Mouse (Mus musculus): ENCODE measurements around the gene Syngr2. TPM values are rescaled to one million over a fixed set of nuclear protein-coding genes. Genes with fewer than 3 reads are reported as not detected.

Syngr2 gene
- polyA plus RNA-seq, 1 experiment from 2014 or later = 15.0 TPM

GRCm38 (mm10) chr11:117819095-117819494, 9.6 kb downstream of the Syngr2 start:
- ATAC-seq = no peak

GRCm38 (mm10) chr11:117820173-117820572, 10.7 kb downstream of the Syngr2 start:
- Histone ChIP-seq H3K4me2 (replicated peaks) (no peak overlapping the region), H3K27ac (no peak overlapping the region), H3K4me1 (replicated peaks) (peaks cover 16% of the 10 kb centered on the region), H3K27me3 (no peaks in the 10 kb centered on the region), H3K36me3 (peaks cover 35% of the 10 kb centered on the region), H3K9ac (replicated peaks) (no peak overlapping the region), H3K9me3 (no peaks in the 10 kb centered on the region), H3K4me3 (replicated peaks) (no peak overlapping the region)
- 94% methylated on average over 7 of the region's 7 CpGs for WGBS
- no peak for ATAC-seq

More at GRCm38 (mm10) chr11:117819095-117819494, 9.6 kb downstream of the Syngr2 start:
- no peak overlapping the region for H3K9ac ChIP-seq (replicated peaks)
- no peak overlapping the region for H3K4me2 ChIP-seq (replicated peaks)
- no peak overlapping the region for H3K27ac ChIP-seq
- peaks cover 36% of the 10 kb centered on the region for H3K36me3 ChIP-seq
- no peaks in the 10 kb centered on the region for H3K9me3 ChIP-seq
- H3K4me3 ChIP-seq (replicated peaks) = no peak overlapping the region
- peaks cover 7% of the 10 kb centered on the region for H3K4me1 ChIP-seq (replicated peaks)
- 64% methylated on average over 8 of the region's 8 CpGs for WGBS
- no peaks in the 10 kb centered on the region for H3K27me3 ChIP-seq

- Histone ChIP-seq H3K4me2 (replicated peaks) (no peak overlapping the region), H3K4me3 (replicated peaks) (no peak overlapping the region), H3K27ac (no peak overlapping the region; the same call in 1 of the 2 replicates), H3K9ac (replicated peaks) (no peak overlapping the region), H3K27me3 (no peaks in the 10 kb centered on the region), H3K9me3 (no peaks in the 10 kb centered on the region), H3K4me1 (replicated peaks) (peaks cover 33% of the 10 kb centered on the region), H3K36me3 (peaks cover 24% of the 10 kb centered on the region; the same call in 1 of the 2 replicates)
- WGBS = 88% methylated on average over 9 of the region's 9 CpGs
- ATAC-seq = no peak
Measured at GRCm38 (mm10) chr11:117821868-117822267, 12.4 kb downstream of the Syngr2 start.

GRCm38 (mm10) chr11:117822728-117823241, 13.3 kb downstream of the Syngr2 start:
- no peak overlapping the region for H3K4me2 ChIP-seq (replicated peaks)
- 0 out of 2 replicates have a peak, but pooled peaks cover 21% of the 10 kb centered on the region for H3K36me3 ChIP-seq
- H3K9me3 ChIP-seq = no peaks in the 10 kb centered on the region
- ATAC-seq = no peak
- H3K4me1 ChIP-seq (replicated peaks) = peaks cover 40% of the 10 kb centered on the region
- no peak overlapping the region for H3K4me3 ChIP-seq (replicated peaks)
- H3K9ac ChIP-seq (replicated peaks) = 0 out of 2 replicates have a peak overlapping the region, but pooled peaks have one; percentile 16
- WGBS = 88% methylated on average over 7 of the region's 7 CpGs
- H3K27ac ChIP-seq = no peak overlapping the region
- no peaks in the 10 kb centered on the region for H3K27me3 ChIP-seq

- no peaks in the 10 kb centered on the region for H3K9me3 ChIP-seq
- 92% methylated on average over 6 of the region's 6 CpGs for WGBS
- no peak for ATAC-seq
- no peaks in the 10 kb centered on the region for H3K27me3 ChIP-seq
- no peak overlapping the region for H3K4me3 ChIP-seq (replicated peaks)
- peaks cover 46% of the 10 kb centered on the region for H3K4me1 ChIP-seq (replicated peaks)
- H3K4me2 ChIP-seq (replicated peaks) = no peak overlapping the region
- H3K27ac ChIP-seq = no peak overlapping the region
- H3K36me3 ChIP-seq = 0 out of 2 replicates have a peak, but pooled peaks cover 16% of the 10 kb centered on the region
- H3K9ac ChIP-seq (replicated peaks) = no peak overlapping the region
Measured at GRCm38 (mm10) chr11:117823411-117823810, 13.9 kb downstream of the Syngr2 start.

- Histone ChIP-seq H3K36me3 (0 out of 2 replicates have a peak, but pooled peaks cover 13% of the 10 kb centered on the region), H3K4me1 (replicated peaks) (peaks cover 51% of the 10 kb centered on the region), H3K9me3 (no peaks in the 10 kb centered on the region), H3K9ac (replicated peaks) (peak overlapping the region; percentile 17; the same call in 1 of the 2 replicates), H3K4me3 (replicated peaks) (peak overlapping the region; percentile 47), H3K27ac (no peak overlapping the region), H3K4me2 (replicated peaks) (peak overlapping the region; percentile 84), H3K27me3 (no peaks in the 10 kb centered on the region)
- WGBS = 24% methylated on average over 23 of the region's 23 CpGs
- peak; percentile 84 for ATAC-seq
Measured at GRCm38 (mm10) chr11:117824060-117824969, 14.8 kb downstream of the Syngr2 start.

GRCm38 (mm10) chr11:117825333-117826101, 16.0 kb downstream of the Syngr2 start, which contains the start of the genes Afmid and Tk1:
Gene Afmid, plus strand, starts transcription at chr11:117825924.
Gene Tk1, minus strand, starts transcription at chr11:117826092.
- Histone ChIP-seq H3K9me3 (no peaks in the 10 kb centered on the region), H3K4me2 (replicated peaks) (peak within 1 kb of the TSS; percentile 84), H3K4me3 (replicated peaks) (peak within 1 kb of the TSS; percentile 47), H3K4me1 (replicated peaks) (peaks cover 51% of the 10 kb centered on the region), H3K9ac (replicated peaks) (peak within 1 kb of the TSS; percentile 71), H3K27me3 (no peaks in the 10 kb centered on the region), H3K27ac (peak within 1 kb of the TSS; percentile 74), H3K36me3 (0 out of 2 replicates have a peak, but pooled peaks cover 13% of the 10 kb centered on the region)
- peak; percentile 59 for ATAC-seq
- WGBS = under 1% methylated on average over 34 of the region's 34 CpGs

GRCm38 (mm10) chr11:117826164-117826563, 16.7 kb downstream of the Syngr2 start:
- peak overlapping the region; percentile 84 for H3K4me2 ChIP-seq (replicated peaks)
- H3K27ac ChIP-seq = peak overlapping the region; percentile 74
- 13% methylated on average over 5 of the region's 5 CpGs for WGBS
- no peaks in the 10 kb centered on the region for H3K27me3 ChIP-seq
- no peak for ATAC-seq
- H3K36me3 ChIP-seq = 0 out of 2 replicates have a peak, but pooled peaks cover 13% of the 10 kb centered on the region
- H3K9me3 ChIP-seq = no peaks in the 10 kb centered on the region
- peak overlapping the region; percentile 71 for H3K9ac ChIP-seq (replicated peaks)
- H3K4me3 ChIP-seq (replicated peaks) = peak overlapping the region; percentile 47
- H3K4me1 ChIP-seq (replicated peaks) = peaks cover 51% of the 10 kb centered on the region

- Histone ChIP-seq H3K27ac (no peak overlapping the region), H3K9me3 (no peaks in the 10 kb centered on the region), H3K4me2 (replicated peaks) (no peak overlapping the region), H3K4me1 (replicated peaks) (peaks cover 54% of the 10 kb centered on the region), H3K36me3 (0 out of 2 replicates have a peak, but pooled peaks cover 9% of the 10 kb centered on the region), H3K27me3 (no peaks in the 10 kb centered on the region), H3K9ac (replicated peaks) (no peak overlapping the region), H3K4me3 (replicated peaks) (no peak overlapping the region)
- ATAC-seq = no peak
- WGBS = 77% methylated on average over 8 of the region's 8 CpGs
Measured at GRCm38 (mm10) chr11:117826916-117827315, 17.4 kb downstream of the Syngr2 start.

GRCm38 (mm10) chr11:117827386-117827785, 17.9 kb downstream of the Syngr2 start:
- Histone ChIP-seq H3K36me3 (0 out of 2 replicates have a peak, but pooled peaks cover 6% of the 10 kb centered on the region), H3K4me3 (replicated peaks) (no peak overlapping the region), H3K9me3 (no peaks in the 10 kb centered on the region), H3K4me2 (replicated peaks) (no peak overlapping the region), H3K27ac (no peak overlapping the region), H3K27me3 (no peaks in the 10 kb centered on the region), H3K9ac (replicated peaks) (no peak overlapping the region), H3K4me1 (replicated peaks) (peaks cover 59% of the 10 kb centered on the region)
- 81% methylated on average over 3 of the region's 3 CpGs for WGBS
- ATAC-seq = no peak

GRCm38 (mm10) chr11:117828149-117828887, 18.9 kb downstream of the Syngr2 start:
- peaks cover 62% of the 10 kb centered on the region for H3K4me1 ChIP-seq (replicated peaks)
- 83% methylated on average over 18 of the region's 18 CpGs for WGBS

More at GRCm38 (mm10) chr11:117828149-117828887, 18.9 kb downstream of the Syngr2 start:
- Histone ChIP-seq H3K4me2 (replicated peaks) (no peak overlapping the region), H3K27me3 (no peaks in the 10 kb centered on the region), H3K4me3 (replicated peaks) (no peak overlapping the region), H3K27ac (peak overlapping the region; percentile 39; the same call in 1 of the 2 replicates), H3K9me3 (no peaks in the 10 kb centered on the region), H3K9ac (replicated peaks) (0 out of 2 replicates have a peak overlapping the region, but pooled peaks have one; percentile 16), H3K36me3 (no peaks in the 10 kb centered on the region)
- no peak for ATAC-seq
